Mouse (Mus musculus): Measurements from ENCODE around the gene Olfr1129. TPM values are rescaled to one million over a fixed set of nuclear protein-coding genes. Genes with fewer than 3 reads are reported as not detected.
"Not testable (repeated sequence)": the region's sequence is repeated elsewhere in the genome, so short reads cannot be mapped to it uniquely, and the experiment has no call there.

The Olfr1129 gene
- not detected in 2 replicates for total RNA-seq (2017)

GRCm38 (mm10) chr2:87573602-87574001 is at the start of gene Olfr1129:
TSS of gene Olfr1129 (plus strand) at chr2:87573902.
- not testable (repeated sequence) for ATAC-seq (replicated peaks in 1 of 2; ENCODE audit: insufficient read depth in 1 of 2, low FRiP score in 2 of 2, low TSS enrichment in 1 of 2, low read depth in 1 of 2, poor library complexity in 2 of 2, severe bottlenecking in 2 of 2)

- not testable (repeated sequence) for ATAC-seq (replicated peaks in 1 of 2; ENCODE audit: insufficient read depth in 1 of 2, low FRiP score in 2 of 2, low TSS enrichment in 1 of 2, low read depth in 1 of 2, poor library complexity in 2 of 2, severe bottlenecking in 2 of 2)
Measured at GRCm38 (mm10) chr2:87525899-87526616, 47.6 kb upstream of the Olfr1129 start.

GRCm38 (mm10) chr2:87531496-87531895 is 42.2 kb upstream of the Olfr1129 start, which contains the start of gene Olfr153:
TSS of gene Olfr153 (plus strand) at chr2:87531796.
- ATAC-seq (replicated peaks in 1 of 2; ENCODE audit: insufficient read depth in 1 of 2, low FRiP score in 2 of 2, low TSS enrichment in 1 of 2, low read depth in 1 of 2, poor library complexity in 2 of 2, severe bottlenecking in 2 of 2), result no peak

- ATAC-seq (replicated peaks in 1 of 2; ENCODE audit: insufficient read depth in 1 of 2, low FRiP score in 2 of 2, low TSS enrichment in 1 of 2, low read depth in 1 of 2, poor library complexity in 2 of 2, severe bottlenecking in 2 of 2), result no peak
Measured at GRCm38 (mm10) chr2:87534826-87535225, 38.9 kb upstream of the Olfr1129 start.

- no peak for ATAC-seq (replicated peaks in 1 of 2; ENCODE audit: insufficient read depth in 1 of 2, low FRiP score in 2 of 2, low TSS enrichment in 1 of 2, low read depth in 1 of 2, poor library complexity in 2 of 2, severe bottlenecking in 2 of 2)
Measured at GRCm38 (mm10) chr2:87545442-87545841, 28.3 kb upstream of the Olfr1129 start, which contains the start of gene Olfr1128. TSS of gene Olfr1128 (minus strand) at chr2:87545542.

- not testable (repeated sequence) for ATAC-seq (replicated peaks in 1 of 2; ENCODE audit: insufficient read depth in 1 of 2, low FRiP score in 2 of 2, low TSS enrichment in 1 of 2, low read depth in 1 of 2, poor library complexity in 2 of 2, severe bottlenecking in 2 of 2)
Measured at GRCm38 (mm10) chr2:87605912-87606311, 32.2 kb downstream of the Olfr1129 start, which contains the start of gene Olfr1130. TSS of gene Olfr1130 (plus strand) at chr2:87606212.

- no peak for ATAC-seq (replicated peaks in 1 of 2; ENCODE audit: insufficient read depth in 1 of 2, low FRiP score in 2 of 2, low TSS enrichment in 1 of 2, low read depth in 1 of 2, poor library complexity in 2 of 2, severe bottlenecking in 2 of 2)
Measured at GRCm38 (mm10) chr2:87626804-87627203, 53.1 kb downstream of the Olfr1129 start, which contains the start of gene Olfr1131. TSS of gene Olfr1131 (plus strand) at chr2:87627104.

Other genes with a start within 250 kb of the Olfr1129 start
- not detected in 2 replicates for gene Olfr1120, start 219.1 kb upstream of the Olfr1129 start, total RNA-seq (2017)
- not detected in 2 replicates for gene Olfr1121, start 204.0 kb upstream of the Olfr1129 start, total RNA-seq (2017)
- not detected in 2 replicates for gene Olfr1122, start 188.1 kb upstream of the Olfr1129 start, total RNA-seq (2017)
- not detected in 2 replicates for gene Olfr1123, start 157.3 kb upstream of the Olfr1129 start, total RNA-seq (2017)
- not detected in 2 replicates for gene Olfr1124, start 143.6 kb upstream of the Olfr1129 start, total RNA-seq (2017)
- gene Olfr1126, start 119.9 kb upstream of the Olfr1129 start, total RNA-seq (2017), result not detected in 2 replicates
- gene Pramel7, start 76.8 kb upstream of the Olfr1129 start, total RNA-seq (2017), result not detected in 2 replicates
- gene Pramel6, start 67.3 kb upstream of the Olfr1129 start, total RNA-seq (2017), result not detected in 2 replicates
- not detected in 2 replicates for gene Olfr153, start 42.1 kb upstream of the Olfr1129 start, total RNA-seq (2017)
- not detected in 2 replicates for gene Olfr1128, start 28.4 kb upstream of the Olfr1129 start, total RNA-seq (2017)
- gene Olfr1130, start 32.3 kb downstream of the Olfr1129 start, total RNA-seq (2017), result not detected in 2 replicates
- gene Olfr1131, start 53.2 kb downstream of the Olfr1129 start, total RNA-seq (2017), result not detected in 2 replicates
- gene Olfr1132, start 63.6 kb downstream of the Olfr1129 start, total RNA-seq (2017), result not detected in 2 replicates
- gene Olfr1133, start 73.5 kb downstream of the Olfr1129 start, total RNA-seq (2017), result not detected in 2 replicates
- not detected in 2 replicates for gene Olfr1134, start 84.6 kb downstream of the Olfr1129 start, total RNA-seq (2017)
- gene Olfr1135, start 99.8 kb downstream of the Olfr1129 start, total RNA-seq (2017), result not detected in 2 replicates
- gene Olfr1136, start 120.0 kb downstream of the Olfr1129 start, total RNA-seq (2017), result not detected in 2 replicates
- not detected in 2 replicates for gene Olfr1137, start 139.3 kb downstream of the Olfr1129 start, total RNA-seq (2017)
- not detected in 2 replicates for gene Olfr1138, start 166.1 kb downstream of the Olfr1129 start, total RNA-seq (2017)
- gene Olfr1140, start 169.8 kb downstream of the Olfr1129 start, total RNA-seq (2017), result not detected in 2 replicates
- not detected in 2 replicates for gene Olfr1141, start 180.1 kb downstream of the Olfr1129 start, total RNA-seq (2017)
- gene Olfr152, start 205.6 kb downstream of the Olfr1129 start, total RNA-seq (2017), result not detected in 2 replicates
- not detected in 2 replicates for gene Olfr1143, start 226.7 kb downstream of the Olfr1129 start, total RNA-seq (2017)
- not detected in 2 replicates for gene Olfr1145, start 235.9 kb downstream of the Olfr1129 start, total RNA-seq (2017)

All from hematopoietic stem cell, adult 5-6 weeks (primary cell).